Mouse (Mus musculus): ENCODE results near the gene Smok2b.
"Not testable (repeated sequence)": the region's sequence is repeated elsewhere in the genome, so short reads cannot be mapped to it uniquely, and the experiment has no call there.

Gene Smok2b

DNA sequence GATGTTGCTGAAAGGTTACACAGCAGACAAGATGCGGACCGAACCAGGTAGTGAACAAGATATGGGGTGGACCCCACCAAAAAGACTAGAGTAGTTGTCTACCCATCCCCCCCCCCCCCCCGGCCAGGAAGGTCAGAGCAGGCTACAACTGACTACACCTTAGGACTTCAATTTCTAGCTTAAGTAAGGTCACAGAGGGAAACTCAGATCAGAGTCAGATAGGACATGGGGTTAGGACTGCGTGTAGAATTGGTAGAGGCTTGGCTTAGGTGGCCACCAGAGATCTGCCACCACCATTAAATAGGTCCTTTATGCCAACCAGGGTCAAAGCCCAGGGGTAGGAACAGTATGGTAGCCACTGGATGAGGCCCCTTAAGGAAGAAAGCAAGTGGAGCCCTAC lies 9.4 kb downstream of the Smok2b start:
- not testable (repeated sequence) for DNase-seq (ENCODE audit: extremely low read depth, insufficient read length, low spot score)

DNA sequence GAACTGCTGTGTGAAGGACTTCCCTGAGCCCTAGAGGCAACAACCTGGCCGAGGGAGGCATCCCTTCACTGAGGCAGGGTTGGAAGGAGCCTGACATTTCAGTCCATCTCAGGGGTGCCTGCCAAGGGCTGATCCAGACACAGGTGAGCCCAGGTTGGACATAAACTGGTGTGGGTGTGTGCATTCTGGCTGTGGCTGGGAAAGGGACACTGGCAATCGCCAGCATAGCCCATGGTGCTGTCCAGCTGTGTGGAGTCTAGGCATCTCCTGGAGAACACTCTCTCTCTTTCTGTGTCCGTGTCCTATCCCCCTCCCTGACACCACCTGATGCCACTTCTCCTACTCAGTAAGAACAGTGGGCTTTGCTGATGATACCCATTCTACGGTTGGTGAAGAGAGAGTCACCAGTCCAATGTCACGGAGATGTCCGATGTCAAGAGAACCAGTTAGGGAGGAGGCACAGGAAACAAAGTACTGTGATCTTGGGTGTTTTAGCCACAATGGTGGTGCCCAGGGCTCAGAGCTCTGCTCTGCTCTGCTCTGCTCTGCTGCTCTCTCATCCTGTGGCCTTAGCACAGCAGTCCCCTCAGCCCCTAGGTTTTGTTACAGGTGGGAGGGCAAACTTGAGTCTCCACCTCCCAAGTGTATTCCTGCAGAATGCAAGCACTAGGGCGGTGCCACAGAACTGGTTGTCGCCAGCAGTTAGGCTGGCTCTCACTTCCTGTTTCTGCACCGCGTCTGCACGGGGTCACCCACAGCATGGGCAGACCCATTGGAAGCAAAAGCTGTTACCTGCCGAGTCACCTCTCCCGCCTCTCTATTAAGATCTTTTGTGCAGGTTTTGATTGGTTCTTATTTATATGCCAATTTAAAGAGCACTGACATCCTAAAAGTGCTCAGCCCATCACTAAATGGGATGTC lies 11.0 kb downstream of the Smok2b start:
- not testable (repeated sequence) for DNase-seq (ENCODE audit: extremely low read depth, insufficient read length, low spot score)

DNA sequence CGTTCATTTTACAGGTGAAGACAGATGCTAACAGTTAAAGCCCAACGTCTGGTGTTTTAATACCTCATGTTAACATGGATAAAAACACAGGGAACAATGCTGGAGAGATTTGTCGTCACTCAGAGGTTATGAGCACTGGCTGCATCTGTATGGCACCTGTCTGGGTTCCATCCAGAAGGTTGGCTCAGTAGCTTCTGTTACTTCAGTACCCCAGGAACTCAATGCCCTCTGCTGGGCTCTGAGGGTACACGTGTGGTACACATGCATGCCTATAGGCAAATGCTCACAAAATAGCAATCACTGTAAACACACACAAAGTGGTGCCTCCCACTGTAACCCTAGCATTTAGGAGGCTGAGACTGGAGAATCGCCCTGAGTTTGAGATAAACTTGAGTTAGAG lies 24.7 kb downstream of the Smok2b start:
- not testable (repeated sequence) for DNase-seq (ENCODE audit: extremely low read depth, insufficient read length, low spot score)
